Mouse (Mus musculus) heart, postnatal 14 days (tissue): ENCODE data around the gene Rnf25. TPM values are rescaled to one million over a fixed set of nuclear protein-coding genes. Genes with fewer than 3 reads are reported as not detected.

ENCODE experiments used
- microRNA-seq, 2 experiments: library from miRNA; unstranded; fragments of <30 nt; microRNA quantifications; one replicate each; pipeline ENCODE4 v1.2.0; 2021 to 2022
- total RNA-seq, 2 experiments: library from RNA; stranded (reverse); gene quantifications; 2 replicates each; pipeline ENCODE4 v1.2.3; 2021

Gene Rnf25
- total RNA-seq, 2 experiments from 2014 or later = 16.5 to 21.5 TPM

Small RNAs within 50 kb of the gene (microRNA-seq; reads per million reads assigned to microRNA genes)
- gene Gm25035 = 0 reads per million in 2 experiments

Other genes with a start within 250 kb of the Rnf25 start
- under 1 TPM; 0.12 to 0.67 TPM for gene Catip, start 239.3 kb downstream of the Rnf25 start, total RNA-seq
- 1 to 10 TPM; 2.7 to 4.1 TPM for gene Slc11a1, start 226.2 kb downstream of the Rnf25 start, total RNA-seq
- gene Ctdsp1, start 209.9 kb downstream of the Rnf25 start, total RNA-seq = 100 to 1,000 TPM; 106 to 118 TPM
- gene Vil1, start 192.0 kb downstream of the Rnf25 start, total RNA-seq = under 1 TPM; 0.65 to 0.83 TPM
- gene Cnot9, start 95.3 kb downstream of the Rnf25 start, total RNA-seq = 10 to 100 TPM; 16.0 to 17.2 TPM
- not detected for gene Plcd4, start 58.5 kb downstream of the Rnf25 start, total RNA-seq
- gene Usp37, start 57.1 kb downstream of the Rnf25 start, total RNA-seq = 10 to 100 TPM; 10.8 to 12.4 TPM
- gene Zfp142, start 13.2 kb downstream of the Rnf25 start, total RNA-seq = 10 to 100 TPM; 12.1 to 14.2 TPM
- 10 to 100 TPM; 25.3 to 27.0 TPM for gene Bcs1l, start 13.1 kb downstream of the Rnf25 start, total RNA-seq
- 1 to 10 TPM in 1 of 2 experiments, under 1 TPM in 1; 1.00 to 1.6 TPM for gene Stk36, start within 50 bp of the Rnf25 start, total RNA-seq
- gene Ttll4, start 60.3 kb upstream of the Rnf25 start, total RNA-seq = 10 to 100 TPM; 13.8 to 14.7 TPM
- gene Cyp27a1, start 112.2 kb upstream of the Rnf25 start, total RNA-seq = 10 to 100 TPM; 10.4 to 17.1 TPM
- 1 to 10 TPM; 1.2 TPM for gene Prkag3, start 147.8 kb upstream of the Rnf25 start, total RNA-seq
- gene Wnt6, start 170.5 kb upstream of the Rnf25 start, total RNA-seq = under 1 TPM; 0.17 to 0.67 TPM
- not detected for gene Wnt10a, start 190.1 kb upstream of the Rnf25 start, total RNA-seq